Mouse (Mus musculus) cerebellum, adult 2 months (tissue): ENCODE results near the gene Sox5.

ENCODE experiments used
- CTCF ChIP-seq: fragments of 200-500 bp; IDR thresholded peaks from 2 replicates; pipeline ENCODE4 v1.5.1; 2011; ENCODE audit warnings: low read depth, mild to moderate bottlenecking, control low read depth, low read length, moderate library complexity, borderline replicate concordance; ENCODE audit not compliant: insufficient read depth
- POLR2A ChIP-seq: fragments of 200-500 bp; IDR thresholded peaks from 2 replicates; pipeline ENCODE4 v1.6.1; 2011; ENCODE audit warnings: low read length, control low read depth, borderline replicate concordance; ENCODE audit not compliant: insufficient read depth

DNA sequence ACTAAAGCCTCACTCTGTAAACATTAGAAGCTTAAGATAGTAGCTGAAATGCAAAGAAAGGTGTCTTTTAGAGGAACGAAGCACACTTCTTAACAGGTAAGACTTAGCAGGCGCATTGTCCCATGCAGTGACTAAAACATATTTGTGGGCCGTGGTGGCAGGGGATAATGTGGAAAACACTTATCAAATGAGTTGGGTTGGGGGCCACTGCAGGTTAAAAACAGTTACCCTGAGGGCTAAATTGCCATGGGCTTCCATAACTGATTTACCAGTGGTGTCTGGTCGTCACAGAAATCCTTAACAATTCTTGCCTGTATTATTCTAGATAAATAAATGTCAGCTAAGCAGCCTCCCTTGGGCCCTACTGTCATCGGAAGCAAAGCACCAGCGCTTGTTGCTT is 401.1 kb downstream of the Sox5 start:
- no peak for TF ChIP-seq CTCF
- no peak for TF ChIP-seq POLR2A
